Mouse (Mus musculus) kidney, adult 18-20 months (tissue): Measurements from ENCODE around the gene Cped1.

Experiments
- DNase-seq: peaks from one replicate; pipeline ENCODE4 v3.0.0; 2021

The Cped1 gene

DNA sequence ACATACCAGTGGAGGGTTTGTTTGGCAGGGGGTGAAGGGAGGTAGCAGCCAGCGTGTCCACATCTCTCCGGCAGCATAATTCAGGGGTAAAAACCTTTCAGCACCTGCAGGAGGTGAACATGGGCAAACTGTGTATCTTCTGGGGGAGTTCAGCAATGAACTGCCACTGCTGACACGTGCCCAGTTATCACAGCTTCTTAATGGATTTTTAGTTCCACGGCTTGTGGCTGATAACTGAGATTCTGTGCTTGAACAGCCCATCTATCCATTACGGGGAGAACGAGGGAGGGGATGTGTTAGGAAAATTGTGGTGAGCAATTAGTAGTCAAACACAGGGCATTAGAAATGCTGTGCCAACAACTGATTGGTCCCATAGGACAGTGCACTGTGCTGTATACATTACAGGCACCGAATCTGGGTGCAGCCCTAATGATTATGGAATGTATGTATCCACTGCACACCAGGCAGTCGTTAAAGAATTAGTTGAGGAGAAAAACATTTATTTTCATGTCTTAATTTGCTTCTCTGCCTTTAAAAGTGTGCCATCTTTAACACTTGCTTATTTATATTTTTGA, 193.1 kb downstream of the Cped1 start:
- DNase-seq = no peak

DNA sequence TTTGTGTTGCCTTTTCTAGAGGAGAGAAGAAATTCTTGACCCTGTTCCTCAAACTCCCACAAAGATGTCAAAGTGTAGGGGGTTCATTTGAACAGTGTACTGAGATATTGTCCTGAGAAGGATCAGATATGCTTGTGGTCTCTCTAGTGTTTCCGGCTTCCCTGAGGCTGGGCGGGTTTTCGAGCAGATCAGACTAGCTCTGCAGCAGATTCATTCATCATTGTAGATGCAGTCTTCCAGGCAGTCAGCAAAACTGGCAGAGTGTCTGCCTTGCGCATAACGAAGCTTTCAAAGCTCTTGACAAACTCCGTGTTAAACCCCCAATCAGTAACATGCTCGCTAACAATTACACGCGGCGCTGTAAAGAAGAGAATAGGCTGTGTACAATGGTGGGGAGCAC, 194.6 kb downstream of the Cped1 start:
- no peak for DNase-seq

DNA sequence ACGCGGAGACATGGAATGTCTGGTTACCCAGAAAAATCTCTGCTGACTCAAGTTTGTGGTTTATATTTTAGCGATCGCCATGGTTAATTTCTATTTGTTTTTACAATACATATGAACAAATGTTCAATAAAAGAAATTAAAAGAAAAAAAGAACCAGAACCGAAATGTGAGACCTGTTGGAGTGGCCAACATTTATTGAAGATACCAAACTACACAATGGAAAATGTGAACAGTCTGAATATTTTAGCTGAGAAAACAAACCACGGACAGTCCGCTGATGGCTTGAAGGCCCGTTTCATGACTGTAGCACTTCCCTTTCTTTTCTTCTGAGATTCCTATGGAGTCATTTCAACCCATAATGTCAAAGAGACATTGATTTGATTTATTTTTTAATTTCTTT, 201.3 kb downstream of the Cped1 start:
- DNase-seq = no peak

DNA sequence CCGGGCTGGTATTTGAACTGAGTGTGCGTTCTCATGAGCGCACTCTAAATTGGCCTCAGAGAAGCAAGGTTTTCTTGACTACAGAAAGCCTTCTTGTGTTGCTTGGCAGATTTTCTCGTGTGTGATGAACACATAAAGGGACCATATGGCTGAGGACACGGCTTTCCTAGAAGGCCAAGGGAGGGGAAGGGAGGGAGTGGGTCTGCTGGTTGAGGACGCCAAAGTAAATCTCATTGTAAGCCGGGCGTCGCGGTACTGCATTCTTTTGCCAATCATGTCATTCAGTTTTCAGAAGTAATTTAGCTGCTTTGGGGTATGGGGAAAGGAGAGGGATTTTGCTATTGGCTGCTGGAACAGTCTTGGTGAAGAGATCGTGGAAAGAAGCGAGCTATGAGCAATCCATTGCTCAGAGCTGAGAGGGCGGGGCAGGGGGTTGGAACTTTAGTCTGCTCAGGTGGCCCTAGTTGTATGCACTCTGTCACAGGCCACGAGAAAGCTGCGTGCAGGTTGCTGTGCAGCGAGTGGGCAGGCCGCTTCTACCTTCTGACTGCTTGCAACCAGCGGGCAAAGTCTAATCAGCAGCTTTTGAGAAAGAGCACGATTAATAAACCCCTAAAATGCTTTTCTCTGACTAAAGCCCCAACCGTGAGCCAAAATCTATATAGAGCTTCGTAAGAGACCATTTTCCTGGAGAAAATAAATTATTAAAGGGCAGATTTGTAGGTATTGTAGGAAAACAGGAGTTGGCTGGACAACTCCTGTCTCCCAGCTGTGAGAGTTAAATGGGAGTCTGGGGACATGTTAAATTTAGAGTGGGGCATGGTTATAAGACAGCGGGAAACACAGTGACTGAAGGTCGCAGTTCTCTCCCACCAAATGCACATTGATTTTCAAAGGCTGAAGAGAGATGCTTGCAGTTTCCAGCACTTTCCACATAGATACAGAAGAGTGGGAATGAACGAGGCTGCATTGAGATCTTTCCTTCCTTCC, 203.9 kb downstream of the Cped1 start:
- DNase-seq = no peak

DNA sequence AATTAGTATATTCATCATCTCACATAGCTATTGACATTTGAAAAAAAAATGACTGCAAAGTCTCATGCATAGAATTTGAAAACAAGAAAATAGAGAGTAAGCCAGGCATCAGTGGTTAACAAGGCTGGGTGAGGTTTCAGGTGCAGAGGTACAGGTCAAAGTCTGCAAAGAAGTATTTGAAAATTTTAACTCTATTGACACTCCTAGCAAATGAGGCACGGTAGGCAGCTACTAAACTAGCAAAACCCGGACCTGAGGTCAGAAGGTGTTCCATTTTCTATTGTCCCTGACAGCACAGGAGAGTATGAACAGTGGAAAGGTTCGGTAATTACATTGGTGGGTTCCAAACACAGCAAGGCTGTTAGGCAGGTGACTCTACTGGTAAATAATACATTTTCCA, 212.9 kb downstream of the Cped1 start:
- DNase-seq = no peak

DNA sequence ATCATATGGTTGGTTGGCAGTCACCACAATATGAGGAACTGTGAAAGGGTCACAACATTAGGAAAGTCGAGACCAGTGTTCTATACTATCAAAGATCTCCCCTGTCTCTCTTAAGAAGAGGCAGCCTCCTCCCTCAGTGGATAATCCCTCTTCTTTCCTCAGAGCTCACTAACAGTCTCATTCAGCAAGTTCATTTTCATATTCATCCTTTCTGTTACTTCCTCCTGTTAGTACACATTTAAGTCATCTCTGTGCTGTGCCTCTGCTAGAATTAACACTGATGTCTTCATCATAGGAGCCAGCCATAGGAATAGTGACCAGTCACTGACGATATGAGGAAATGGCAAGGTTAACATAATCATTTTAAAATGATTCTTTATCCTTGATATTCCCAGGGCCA, 213.8 kb downstream of the Cped1 start:
- DNase-seq = no peak

DNA sequence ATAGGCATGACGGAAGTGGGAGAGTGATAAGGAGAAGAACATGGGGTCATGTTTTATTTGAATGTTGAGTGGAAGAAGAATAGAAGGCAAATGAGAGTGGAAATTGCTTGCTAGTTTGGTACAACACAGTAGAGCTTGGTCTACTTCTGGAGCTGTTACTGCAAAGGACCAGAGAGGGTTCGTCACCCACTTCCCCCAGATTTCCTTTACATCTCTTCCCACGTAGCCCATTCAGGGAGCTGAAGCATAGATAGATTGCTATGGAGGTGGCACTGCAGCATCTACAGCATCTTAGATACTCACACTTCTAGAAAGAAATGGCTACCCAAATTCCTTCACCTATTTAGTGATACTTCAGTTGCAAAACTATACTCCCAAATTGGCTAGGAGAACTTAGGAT, 214.4 kb downstream of the Cped1 start:
- no peak for DNase-seq

DNA sequence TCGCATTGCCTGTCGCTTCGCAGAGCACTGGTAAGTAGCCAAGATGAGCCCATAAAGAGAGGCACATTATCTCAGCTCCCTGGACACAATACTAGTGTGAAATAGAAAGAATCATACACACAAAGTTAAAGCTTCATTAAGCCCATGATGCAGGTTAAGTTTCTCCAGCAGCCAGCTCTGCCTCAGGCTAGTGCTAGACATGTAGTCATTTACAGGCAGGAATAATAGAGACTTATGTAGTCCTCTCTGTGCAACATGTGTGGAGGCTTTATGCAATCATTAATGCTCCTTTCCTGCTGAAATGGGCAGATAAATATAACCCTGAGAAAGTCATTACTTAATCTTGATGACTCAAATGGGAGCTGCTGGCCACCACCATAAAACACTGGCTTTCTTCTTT, 216.2 kb downstream of the Cped1 start:
- DNase-seq = no peak

DNA sequence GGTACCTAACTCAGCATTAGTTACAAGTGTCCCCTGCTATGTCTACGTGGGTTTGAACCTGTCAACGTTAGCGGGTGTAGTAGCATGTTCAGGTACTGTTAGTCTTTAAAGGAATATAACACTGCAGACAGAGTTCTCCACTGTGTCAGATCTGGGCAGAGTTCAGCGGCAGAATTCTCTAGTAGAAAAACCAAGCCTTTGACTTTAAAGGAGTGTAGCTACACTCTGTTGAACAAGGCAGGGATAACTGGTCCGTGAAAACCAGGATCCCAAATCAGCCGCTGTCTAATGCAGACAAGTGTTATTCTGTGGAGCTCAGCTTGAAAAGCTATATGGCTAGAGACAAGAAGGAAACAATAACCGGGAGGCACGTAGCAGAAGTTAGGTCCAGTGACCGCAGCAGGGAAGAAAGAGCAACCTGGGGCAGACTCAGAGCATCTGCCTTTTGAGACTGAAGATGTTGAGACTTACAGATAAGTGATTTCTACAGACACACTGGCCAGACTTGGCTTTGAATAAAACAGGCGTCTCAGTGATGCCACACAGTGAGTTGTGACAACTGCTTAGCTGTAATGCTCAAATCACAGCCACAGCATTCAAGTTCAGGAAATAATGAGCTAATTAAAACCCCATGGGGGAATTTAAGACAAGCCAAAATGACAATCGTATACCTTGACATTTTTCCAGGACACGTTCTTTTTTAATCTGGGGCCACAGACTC, 219.5 kb downstream of the Cped1 start:
- no peak for DNase-seq

DNA sequence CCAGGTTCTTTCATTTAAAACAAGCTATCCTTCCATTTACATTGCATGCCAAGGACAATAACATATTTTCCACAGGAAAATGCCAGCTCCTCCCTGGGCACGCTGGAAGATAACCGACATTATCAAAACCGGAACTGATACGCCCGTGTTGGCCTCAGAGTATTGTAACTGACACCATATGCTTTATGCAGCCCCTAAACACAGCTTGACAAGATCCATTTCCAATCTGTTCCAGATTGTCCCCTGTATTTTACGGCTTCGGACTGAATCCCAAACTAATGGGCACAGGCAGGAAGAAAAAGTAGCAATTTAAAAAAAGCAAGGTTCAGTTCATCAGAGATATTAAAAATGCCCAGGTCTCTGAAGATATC, 220.0 kb downstream of the Cped1 start:
- no peak for DNase-seq

DNA sequence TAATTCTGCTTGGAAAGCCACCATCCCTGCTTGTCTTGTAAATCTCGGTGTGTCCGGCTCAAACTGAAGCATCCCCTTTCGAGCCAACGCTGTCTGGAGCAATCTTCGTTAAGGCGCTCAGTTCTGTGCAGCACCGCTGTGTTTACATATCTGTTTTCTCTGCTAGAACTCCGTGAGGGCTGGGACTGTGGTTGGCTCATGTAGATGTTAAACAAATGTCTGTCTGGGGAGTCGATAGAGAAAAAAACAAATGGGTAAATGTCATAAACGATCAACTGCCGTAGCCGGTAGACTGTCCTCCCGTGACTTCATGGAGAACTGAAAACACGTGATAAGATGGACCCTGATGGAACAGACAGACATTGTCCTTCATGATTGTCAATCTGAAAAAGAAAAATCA, 220.5 kb downstream of the Cped1 start:
- DNase-seq = no peak

DNA sequence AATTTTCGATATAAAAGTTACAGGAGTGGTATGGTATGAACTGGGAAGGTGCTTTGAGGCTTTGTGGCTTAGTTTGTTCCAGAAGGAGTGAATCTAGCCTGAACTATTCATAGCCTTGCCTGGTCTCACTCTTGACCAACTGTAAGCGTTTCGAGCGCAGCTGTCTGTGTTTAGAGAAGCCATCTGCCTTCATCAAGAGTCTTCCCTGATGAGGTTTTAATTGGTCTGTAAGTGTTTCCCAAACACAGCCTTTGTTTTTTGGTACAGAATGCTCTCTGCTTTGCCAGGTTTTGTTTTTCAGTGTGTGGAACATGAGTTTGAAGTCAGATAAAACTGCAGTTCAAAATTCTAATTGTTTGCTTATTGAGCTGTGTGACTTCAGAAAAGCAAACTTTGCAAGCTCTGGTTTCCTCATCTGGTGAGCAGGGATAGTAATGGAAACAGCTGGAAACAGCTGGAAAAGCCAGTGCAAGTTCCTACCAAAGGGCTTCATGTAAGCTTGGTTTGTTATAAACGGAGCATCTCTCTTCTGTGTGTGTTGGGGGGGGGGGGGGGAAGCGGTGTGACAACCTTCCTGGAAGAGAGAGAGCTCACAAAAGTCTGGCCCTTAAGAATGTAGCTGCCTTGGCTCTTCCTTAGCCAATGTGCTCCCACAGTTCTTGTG, 221.0 kb downstream of the Cped1 start:
- DNase-seq = no peak

DNA sequence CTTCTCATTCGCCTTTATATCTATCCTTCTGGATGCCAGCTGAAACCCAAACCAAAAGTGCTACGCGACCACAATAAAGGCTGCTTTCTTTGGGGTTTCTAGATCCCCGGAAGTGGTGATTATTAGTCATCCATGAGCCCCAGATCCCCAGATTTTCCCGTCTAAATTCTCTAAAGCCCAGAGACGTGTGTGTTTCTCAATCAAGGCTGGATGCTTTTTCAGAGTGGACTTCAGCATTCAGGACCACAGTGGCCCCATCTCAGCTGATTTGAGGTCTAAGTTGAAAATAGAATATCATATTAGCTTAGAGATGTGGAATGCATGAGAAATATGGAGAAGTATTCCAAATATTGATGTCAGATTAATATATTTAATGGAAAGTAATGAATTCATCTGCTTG, 226.4 kb downstream of the Cped1 start:
- no peak for DNase-seq

DNA sequence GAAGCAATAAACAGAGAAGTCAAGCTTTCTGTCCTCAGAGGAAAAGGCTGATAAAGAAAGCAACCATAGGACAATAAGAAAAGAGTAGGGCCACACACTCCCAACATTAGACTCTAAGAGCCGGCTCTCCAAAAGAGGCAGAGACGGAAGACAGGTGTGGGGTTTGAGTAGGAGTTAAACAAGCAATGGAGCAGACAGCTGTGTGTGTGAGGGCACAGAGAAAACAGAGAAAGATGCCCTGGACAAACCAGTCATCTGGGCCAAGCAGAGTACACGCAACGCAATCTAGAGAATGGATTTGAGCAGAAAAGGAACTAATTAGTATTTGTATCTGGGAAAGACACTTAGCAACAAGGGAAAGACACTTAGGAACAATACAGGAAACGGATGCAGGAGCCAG, 227.5 kb downstream of the Cped1 start:
- no peak for DNase-seq

DNA sequence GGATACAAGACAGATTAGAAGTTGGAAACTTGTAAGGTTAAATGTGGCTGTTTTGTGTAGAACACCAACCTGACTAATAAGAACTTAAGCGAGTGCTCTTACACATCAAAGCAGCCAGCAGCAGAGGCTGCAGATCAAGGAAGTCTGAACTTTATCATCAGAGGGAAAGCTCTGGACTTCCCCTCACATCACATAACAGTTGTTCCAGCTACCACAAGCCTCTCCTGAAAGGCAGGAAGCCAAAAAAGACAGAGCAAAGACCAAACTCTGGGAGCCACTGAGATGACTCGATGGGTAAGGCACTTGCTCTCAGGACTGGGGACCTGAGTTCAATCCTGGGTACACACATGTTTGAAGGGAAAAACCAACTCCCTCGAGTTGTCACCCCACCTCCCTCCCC, 228.1 kb downstream of the Cped1 start:
- no peak for DNase-seq

DNA sequence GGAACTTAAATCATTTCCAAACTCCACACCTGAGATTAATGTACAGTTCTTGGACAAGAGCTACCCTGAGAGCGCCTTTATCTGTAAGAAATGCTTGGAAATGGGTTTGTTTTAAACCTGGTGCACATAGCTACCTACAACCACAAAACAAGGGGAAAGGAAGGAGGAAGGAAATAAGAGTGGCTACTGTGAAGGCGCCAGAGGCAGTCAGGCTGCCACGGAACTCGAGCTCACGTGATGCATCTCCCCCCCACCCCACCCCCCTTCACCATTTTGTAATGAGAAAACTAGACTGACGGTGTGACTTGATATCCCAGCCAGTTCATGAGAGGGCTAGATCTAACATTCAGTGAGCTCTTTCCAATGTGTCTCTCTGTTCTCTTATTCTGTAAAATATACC, 228.9 kb downstream of the Cped1 start:
- DNase-seq = no peak

DNA sequence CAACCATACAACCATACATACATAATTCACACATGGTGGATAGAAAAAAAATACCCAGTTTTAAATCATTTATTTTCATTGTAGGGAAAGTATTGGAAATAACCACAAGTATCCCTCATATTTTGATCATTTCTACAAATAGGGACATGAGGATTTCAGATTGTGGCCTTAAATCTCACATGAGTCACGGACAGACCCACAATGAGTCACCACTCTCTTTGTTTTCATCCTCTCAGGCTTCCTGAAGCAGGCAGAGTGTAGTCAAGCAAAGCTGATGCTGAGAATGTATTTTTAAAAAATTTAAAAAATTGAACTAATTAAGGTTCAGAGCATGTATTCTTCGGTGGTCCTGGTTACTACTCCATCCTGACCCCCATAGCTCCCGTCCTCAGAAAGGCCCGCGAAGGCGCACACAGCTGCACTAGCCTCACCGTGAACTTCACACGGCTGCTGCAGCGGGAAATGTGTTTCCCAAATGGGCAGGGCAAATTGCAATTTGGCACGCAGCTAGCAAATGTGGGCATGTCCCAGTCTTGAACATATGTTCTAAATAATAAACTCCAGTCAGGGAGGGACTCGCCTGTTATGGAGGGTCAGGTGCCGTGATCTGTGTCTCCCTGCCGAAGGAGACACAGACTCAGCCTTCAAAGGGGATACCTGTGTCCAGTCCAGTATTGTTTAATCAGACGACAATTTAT, 230.7 kb downstream of the Cped1 start:
- no peak for DNase-seq

DNA sequence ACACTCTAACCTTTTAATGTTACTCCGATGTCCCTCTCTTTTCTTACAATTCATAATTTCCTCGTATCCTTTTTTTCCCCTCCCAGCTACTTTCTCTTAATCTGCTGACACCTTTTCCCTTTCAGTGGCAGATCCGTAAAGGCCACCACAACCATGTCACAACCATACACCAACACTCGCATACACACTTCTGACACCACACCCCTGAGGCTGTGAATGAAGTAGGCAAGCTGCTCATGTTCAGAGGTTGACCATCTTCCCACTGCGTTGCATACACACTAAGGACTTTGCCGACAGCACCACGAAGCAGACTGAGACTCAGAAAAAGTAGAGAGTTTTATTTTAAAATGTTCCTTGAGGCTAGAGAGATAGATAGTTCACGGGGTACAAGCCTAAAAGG, 235.4 kb downstream of the Cped1 start:
- no peak for DNase-seq

DNA sequence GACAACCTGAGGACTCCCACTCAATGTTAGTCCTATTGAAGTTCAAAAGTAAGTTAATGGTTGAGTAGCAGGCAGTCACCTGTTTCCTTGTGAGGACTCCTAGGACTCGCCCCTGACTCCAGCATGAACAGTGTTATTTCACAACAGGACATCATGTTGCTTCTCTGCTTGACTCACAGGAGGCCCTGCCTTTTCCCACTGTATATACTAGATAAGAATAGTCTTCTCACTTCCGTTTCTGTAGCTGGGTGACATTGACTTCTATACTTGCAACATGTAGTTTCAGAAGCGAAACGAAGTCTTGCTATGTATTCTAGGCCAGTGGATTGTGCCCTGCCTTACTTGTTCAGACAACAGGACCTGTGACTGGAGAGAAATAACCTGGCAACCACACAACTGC, 236.4 kb downstream of the Cped1 start:
- DNase-seq = no peak

DNA sequence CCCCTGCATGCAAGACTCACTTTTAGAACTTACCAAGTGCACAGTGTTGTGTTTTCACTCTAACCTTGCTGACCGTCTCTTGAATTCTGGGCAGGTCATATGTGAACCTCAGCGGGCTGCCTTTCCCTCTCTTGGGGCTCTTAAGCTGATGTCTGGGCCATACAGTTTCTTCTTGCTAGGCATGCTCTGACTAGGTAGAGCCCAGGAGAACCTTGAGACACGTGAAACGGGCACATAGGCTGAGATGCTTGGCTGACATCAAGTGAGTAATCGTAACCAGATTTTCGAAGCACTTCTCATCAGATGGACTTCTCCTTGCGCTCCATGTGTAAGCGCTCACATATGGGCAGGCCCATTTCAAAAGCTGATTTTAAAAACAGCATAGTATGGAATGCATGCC, 237.2 kb downstream of the Cped1 start:
- no peak for DNase-seq

DNA sequence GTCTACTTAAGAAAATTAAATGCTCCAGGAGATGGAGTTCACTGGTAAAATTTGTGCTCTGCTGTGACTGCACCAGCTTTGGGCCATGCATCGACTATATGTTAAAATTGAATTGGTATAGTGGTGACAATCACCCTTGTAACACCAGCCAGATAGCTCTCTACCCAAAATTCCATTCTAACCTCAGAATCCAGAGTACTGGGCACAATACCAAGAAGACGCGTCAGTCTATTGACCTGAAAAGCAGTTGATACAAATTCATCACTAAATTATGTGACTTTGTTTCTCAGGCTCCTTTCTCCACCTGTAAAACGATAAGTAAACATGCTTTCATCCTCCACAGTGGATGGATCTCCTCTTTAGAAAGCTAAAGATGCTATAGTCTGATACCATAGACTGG, 238.6 kb downstream of the Cped1 start:
- no peak for DNase-seq

DNA sequence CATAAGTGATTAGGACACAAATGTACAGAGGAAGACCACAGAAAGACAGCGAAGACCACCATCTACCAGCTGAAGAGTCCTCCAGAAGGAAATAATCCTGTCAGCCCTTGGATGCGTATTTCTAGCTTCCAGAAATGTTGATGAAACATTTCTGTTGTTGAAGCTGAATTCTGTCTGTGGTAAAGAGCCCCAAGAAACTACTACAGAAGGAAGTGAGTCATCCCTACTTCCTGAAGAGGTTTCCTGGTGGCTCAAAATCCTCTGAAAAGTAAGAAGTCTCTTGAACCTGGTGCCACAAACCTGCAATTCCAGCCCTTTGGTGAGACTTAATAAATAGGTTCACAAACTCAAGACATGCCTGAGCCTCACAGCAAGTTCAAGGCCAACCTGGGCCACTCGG, 245.5 kb downstream of the Cped1 start:
- no peak for DNase-seq

DNA sequence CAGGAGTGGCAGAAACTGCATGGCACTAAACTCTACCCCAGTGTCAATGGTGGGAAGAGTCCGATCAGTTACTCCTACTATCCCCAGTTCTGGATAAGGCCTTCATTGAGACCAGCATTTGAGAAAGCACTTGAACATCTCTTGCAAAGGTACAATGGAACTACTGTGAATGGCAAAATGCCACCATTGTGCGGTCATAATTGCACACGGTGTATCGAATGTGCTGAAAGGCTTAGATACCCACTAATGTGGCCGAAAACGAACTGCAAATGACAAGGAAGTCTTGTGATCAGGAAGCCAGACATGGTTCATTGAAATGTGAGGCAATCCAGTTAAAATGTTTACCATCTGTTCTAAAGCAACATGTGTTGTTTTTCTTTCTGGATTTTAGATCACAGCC, 247.8 kb downstream of the Cped1 start:
- no peak for DNase-seq
